Mouse (Mus musculus): ENCODE results near the gene Zfp691. TPM values are rescaled to one million over a fixed set of nuclear protein-coding genes. Genes with fewer than 3 reads are reported as not detected.

The Zfp691 gene
- 6.1 to 7.5 TPM (median 6.9 TPM) in 3 replicates for total RNA-seq (2017)

DNA sequence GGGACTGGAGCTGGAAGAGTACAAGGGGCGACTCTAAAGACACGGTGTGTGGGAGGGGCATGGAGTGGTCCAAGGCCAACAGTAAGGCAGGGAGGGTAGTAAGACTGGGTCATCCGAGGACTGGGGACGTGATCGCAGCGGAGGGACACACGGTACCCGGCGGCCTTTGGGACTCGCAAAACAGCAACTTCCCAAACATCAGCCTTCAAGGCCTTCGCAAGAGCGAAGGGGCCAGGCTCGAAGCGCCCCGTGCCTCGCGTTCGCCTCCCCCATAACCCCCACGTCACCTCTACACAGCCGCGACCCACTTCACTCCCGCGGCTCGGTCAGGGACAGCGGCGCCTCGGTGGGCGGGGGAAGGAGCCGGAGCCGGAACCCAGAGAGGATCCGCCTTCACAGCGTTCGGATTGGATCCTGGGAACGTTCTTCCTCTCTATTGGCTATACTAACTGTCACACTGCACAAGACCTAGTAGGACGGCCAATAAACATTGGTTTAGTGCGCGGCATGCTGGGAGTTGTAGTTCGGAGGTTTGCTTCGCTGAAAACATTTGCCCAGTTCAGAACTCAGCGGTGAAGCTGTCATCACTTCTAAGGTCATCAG is at the start of gene Zfp691:
Gene Zfp691 (minus strand): TSS at position 345 of the 603 bp plus-strand sequence.
- peak; percentile 97 for ATAC-seq (replicated peaks; ENCODE audit: insufficient number of reproducible peaks, low FRiP score, low TSS enrichment, poor library complexity, severe bottlenecking)

DNA sequence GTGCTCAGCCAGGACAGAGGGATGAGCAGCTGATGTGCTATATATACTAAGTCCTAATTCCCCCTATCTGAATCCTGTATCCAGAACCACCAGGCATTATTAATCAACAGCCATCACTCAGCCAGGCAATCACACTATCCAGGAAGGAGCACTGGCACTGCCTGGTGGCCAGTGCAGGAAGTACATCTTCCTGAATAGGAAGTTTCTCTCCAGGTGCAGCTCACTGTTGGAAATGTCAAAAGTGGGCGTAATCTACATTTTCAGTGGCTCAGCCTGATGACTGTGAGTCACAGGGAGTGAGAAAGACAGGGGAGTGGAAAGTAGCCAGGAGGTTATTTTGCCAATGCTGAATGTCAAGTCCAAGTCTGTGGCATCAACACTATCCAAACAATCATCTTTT is 49.7 kb upstream of the Zfp691 start:
- peak; percentile 55 for ATAC-seq (replicated peaks; ENCODE audit: insufficient number of reproducible peaks, low FRiP score, low TSS enrichment, poor library complexity, severe bottlenecking)

DNA sequence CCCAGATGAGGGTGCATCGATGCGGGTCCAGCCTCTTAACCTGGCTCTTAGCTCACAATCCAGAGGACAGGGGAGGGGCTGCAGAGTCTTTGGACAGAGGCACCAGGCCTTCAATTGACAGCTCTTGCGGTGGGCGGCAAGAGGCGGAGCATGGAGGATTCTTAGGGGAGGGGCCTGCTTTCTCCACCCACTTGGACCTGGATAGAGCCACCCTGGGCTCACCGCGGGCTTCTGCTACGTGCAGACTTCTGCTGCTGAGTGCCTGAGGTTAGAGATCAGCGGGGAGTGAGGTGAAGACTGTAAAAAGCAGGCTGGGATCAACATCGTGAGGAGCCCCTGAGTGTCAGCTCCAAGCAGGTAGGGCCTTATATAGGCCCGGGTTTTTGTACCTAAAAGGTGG is 44.2 kb upstream of the Zfp691 start, which contains the start of gene Tmem269:
Gene Tmem269 (minus strand): TSS at position 49 of the 400 bp plus-strand sequence.
- no peak for ATAC-seq (replicated peaks; ENCODE audit: insufficient number of reproducible peaks, low FRiP score, low TSS enrichment, poor library complexity, severe bottlenecking)

DNA sequence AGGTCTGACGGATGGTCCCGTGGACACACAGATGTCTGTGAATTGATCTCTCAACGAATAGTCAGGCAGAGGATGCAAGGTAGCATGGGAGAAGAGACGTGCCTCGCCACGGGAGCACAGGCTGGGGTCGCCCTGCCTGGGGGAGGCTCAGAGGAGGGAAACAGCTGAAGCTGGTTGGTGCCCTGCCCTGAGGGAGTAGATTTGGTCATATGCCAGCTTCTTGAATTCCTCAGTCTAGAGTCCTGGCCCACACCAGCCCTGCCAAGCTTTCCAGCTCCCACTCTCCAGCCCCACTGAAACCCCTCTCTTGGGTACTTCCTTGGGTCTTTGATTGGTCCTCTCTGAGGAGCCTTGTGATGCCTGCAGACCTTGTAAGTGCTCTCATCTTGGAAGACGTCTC is 42.7 kb upstream of the Zfp691 start:
- ATAC-seq (replicated peaks; ENCODE audit: insufficient number of reproducible peaks, low FRiP score, low TSS enrichment, poor library complexity, severe bottlenecking): no peak

DNA sequence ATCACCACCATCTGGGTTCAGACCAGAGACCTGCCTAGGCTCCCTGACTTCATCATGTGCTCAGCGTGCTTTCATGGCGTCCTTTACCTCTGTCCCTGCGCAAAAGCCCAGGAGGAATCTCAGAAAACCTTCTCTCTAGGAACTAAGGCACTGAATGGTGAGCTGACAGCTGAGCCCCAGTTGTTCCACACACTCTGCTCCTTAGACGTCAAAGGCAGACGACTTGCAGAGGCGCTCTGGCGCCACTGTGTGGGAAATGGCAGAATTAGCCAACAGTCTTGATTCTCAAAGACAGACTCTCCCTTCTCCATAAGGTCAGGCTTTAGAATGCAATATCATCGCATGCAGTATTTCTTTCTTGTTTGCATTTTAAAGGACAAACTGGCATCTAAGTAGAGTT is 30.7 kb upstream of the Zfp691 start:
- ATAC-seq (replicated peaks; ENCODE audit: insufficient number of reproducible peaks, low FRiP score, low TSS enrichment, poor library complexity, severe bottlenecking): no peak

DNA sequence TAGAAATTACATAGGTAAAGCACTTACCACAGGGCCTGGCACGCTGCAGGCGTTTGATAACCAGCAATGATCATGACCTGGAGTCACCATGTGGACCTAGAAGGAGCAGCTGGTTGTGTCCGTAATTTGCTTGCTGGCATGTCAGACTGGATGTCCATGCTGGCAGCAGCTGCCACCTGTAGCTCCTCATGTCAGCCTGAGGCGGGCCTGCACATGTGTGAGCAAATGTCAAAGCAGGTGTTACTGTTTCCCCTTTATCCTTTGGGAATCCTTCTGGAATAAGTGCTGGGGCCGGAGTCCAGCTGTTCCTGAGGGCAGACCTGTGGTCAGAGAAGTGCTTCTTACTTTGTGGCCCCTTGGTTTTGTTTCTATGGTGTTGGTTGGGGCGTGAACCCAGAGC is 24.1 kb upstream of the Zfp691 start:
- ATAC-seq (replicated peaks; ENCODE audit: insufficient number of reproducible peaks, low FRiP score, low TSS enrichment, poor library complexity, severe bottlenecking): no peak

DNA sequence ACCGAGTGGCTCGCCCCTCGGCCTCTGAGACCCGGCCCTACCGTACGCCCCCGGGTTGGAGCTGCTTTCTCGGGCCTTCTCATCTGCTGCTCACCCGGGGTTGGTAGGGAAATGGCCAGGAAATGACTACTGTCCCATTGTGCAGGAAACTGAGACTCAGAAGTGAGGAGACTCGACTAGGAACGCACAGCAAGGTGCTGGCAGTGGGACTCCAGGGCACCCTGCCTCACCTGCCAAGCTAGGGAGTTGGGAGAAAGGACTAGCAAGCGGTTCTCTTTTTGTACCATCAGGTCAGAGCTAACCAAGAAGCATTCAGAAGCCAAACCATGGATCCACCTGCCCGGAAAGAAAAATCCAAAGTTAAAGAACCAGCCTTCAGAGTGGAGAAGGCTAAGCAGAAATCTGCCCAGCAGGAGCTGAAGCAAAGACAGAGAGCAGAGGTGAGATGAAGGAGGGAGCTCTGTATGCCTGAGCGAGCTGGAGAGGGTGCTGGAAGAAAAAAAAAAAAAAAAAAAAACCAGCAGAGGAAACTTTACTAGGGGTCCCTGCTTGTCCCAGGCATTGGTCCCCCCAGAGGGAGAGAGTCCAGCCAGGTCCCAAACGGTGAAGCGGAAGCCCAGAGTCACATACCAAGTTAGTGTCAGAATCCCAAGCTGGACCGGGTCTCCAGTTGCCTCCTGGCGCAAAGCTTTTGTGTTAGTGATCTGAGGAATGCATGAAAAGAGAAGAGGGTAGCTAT is 21.8 kb upstream of the Zfp691 start:
- ATAC-seq (replicated peaks; ENCODE audit: insufficient number of reproducible peaks, low FRiP score, low TSS enrichment, poor library complexity, severe bottlenecking): no peak

DNA sequence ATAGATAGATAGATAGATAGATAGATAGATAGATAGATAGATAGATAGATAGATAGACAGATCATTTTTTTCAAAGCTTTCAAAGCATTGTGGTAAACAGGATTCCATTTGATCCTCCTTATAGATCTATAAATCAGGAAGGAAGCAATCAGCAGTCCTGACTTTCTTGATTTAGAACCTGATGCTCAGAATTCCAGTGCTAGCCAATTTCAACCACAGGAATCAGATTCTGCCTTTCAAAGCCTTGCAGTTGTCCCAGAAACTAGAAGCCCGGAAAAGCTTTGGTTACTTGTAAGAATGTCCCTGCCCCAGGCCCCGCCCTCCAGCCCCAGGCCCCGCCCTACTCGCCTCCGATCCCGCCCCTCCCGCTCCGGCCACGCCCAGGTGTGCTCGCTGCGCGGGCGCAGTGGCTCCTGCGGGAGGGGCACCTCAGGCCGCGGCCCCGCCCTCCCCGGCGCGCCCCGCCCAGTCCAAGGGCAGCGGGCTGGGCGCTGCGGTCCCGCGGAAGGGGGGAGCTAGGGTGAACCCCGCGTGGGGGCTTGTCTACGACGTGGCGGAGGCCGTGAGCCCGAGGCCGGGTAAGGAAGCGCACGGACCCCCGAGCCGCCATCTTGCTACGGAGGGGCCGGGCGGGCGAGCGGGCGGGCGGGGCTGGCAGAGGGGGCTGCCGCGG is 21.1 kb upstream of the Zfp691 start, which contains the start of gene Svbp:
Gene Svbp (plus strand): TSS at position 398 of the 673 bp plus-strand sequence.
- ATAC-seq (replicated peaks; ENCODE audit: insufficient number of reproducible peaks, low FRiP score, low TSS enrichment, poor library complexity, severe bottlenecking): peak; percentile 77

DNA sequence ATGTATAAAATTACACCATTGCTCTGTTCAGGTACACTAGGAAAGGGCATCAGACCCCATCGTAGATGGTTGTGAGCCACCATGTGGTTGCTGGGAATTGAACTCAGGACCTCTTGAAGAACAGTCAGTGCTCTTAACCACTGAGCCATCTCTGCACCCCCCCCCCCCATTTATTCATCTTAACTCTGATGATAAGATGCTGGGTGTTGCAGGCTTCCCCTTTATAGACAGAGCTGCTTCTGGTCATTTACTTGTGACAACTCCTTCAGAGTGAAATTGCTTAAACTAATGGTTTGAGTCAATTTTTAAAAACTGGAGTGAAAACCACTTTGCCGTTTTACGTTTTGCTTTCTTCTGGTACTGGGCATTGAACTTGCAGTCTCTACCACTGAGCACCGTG is 18.8 kb upstream of the Zfp691 start:
- ATAC-seq (replicated peaks; ENCODE audit: insufficient number of reproducible peaks, low FRiP score, low TSS enrichment, poor library complexity, severe bottlenecking): no peak

DNA sequence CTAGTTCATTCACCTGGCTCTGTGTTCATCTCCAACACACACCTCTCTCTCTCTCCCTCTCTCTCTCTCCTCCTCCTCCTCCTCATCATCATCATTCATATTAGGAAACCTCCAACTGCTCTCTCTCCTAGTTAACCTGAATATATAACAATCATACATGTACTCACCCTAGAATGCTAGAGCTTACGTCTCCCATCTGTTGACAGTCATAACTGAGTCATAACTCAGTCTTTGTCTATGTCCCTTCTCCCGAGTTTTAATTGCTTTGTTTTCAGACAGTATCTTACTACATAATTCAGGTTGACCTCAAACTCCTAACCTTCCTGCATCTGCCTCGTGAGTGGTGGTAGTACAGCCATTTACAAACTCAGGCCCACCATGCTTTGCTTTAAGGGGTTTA is 17.3 kb upstream of the Zfp691 start:
- no peak for ATAC-seq (replicated peaks; ENCODE audit: insufficient number of reproducible peaks, low FRiP score, low TSS enrichment, poor library complexity, severe bottlenecking)

DNA sequence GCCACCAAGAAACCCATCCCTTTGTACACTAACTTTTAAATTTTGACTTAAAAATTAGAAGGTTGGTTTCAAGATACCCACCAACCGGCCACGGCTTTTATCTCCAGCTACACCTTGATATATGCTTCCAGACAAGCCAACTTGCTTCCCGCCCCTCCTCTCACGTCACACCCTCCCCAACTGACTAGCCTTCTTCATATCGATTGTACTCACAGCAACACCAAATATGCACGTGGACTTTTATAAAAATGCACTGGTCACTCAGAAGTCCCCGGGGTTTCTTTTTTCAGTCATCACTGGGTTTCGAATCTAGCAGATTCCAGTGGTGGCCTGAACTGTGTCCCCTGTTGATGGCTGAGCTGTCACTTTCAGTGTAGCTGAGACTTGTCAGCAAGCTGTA is 16.6 kb upstream of the Zfp691 start:
- no peak for ATAC-seq (replicated peaks; ENCODE audit: insufficient number of reproducible peaks, low FRiP score, low TSS enrichment, poor library complexity, severe bottlenecking)

DNA sequence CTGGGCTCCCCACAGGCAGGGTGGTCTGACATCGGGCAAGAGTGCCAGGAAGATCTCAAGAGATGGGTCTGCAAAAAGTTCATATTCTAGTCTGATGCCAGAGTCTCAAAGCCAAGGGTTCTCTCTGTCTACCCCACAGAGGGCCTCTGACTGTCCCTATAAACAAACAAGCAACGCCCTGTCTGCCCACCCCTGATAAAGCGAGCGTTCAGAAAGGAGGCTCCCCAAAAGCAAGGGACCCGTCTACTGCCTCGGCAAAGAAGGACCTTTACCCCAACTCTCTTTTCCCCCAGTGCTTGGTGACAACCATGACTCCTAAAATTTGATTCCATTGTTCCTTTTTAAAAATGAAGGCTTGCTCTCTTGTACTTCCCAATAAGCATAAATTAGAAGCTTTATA is 15.9 kb upstream of the Zfp691 start, which contains the start of gene Ermap:
Gene Ermap (minus strand): TSS at position 148 of the 400 bp plus-strand sequence.
- ATAC-seq (replicated peaks; ENCODE audit: insufficient number of reproducible peaks, low FRiP score, low TSS enrichment, poor library complexity, severe bottlenecking): no peak

DNA sequence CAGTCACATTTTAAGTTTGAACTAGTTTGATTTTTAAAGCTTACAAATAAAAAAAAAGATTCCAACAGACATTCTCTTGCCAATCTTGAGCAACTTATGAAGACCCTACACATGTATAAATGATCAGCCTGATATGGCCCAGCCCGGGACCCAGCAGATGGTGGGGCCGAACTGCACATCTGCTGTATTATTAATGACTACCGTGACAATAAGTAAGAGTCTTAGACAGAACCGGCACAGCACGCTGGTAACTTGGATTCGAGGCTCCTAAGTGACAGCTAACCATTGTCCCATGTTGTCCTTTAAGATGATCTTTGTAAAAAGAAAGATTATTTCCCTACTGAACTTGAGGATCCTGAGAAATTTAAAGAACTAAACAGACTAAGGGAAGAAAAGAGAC is 15.4 kb upstream of the Zfp691 start:
- no peak for ATAC-seq (replicated peaks; ENCODE audit: insufficient number of reproducible peaks, low FRiP score, low TSS enrichment, poor library complexity, severe bottlenecking)

DNA sequence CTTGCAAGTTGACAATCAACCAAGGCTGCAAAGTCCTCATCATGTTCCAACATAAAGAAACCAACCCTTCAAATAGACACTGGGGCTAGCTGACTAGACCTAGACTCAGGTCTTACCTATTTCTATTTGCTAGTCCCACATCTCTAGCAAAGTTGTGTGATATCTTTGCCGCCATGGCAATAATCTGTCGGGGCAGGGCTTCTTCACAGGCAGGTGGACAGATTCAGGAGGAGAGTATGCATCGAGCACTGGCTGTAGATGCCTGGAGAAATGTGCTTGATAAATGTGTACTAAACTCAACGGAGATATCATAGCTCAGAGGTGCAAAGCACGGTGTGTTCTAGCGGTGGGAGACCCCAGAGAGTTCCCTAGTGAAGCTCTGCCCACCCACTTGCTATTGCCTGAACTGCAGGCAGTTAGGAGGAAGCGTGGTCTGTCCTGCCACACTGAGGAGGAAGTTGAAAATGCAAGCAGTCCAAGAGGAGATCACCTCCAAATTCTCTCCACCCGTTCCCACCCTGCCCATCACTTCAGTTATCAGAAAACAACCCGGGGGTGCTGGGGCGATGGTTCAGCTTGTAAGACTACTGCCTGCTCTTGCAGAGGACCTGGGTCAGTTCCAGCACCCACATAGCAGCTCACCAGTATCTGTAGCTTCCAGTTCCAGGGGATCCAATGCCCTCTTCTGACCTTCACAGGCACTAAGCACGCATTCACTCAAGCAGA is 14.2 kb upstream of the Zfp691 start:
- ATAC-seq (replicated peaks; ENCODE audit: insufficient number of reproducible peaks, low FRiP score, low TSS enrichment, poor library complexity, severe bottlenecking): no peak

DNA sequence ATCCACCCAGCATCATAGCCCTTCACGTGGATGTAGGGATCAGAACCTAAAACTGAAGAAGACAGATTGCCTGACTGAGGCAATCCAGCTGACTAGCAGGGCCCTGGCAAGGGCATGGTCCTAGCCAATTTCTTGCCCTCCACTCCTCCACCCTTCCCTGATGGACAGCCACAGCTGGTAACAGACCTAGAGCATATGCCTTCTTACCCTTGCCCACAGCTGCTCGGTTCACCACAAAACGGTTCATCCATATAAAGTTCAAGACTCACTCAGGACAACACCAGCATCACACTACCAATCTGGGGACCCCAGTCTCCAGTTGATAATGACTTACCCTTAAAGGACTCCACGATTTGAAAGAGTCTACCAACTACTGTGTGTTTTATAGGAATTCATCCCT is 11.8 kb upstream of the Zfp691 start:
- ATAC-seq (replicated peaks; ENCODE audit: insufficient number of reproducible peaks, low FRiP score, low TSS enrichment, poor library complexity, severe bottlenecking): no peak

DNA sequence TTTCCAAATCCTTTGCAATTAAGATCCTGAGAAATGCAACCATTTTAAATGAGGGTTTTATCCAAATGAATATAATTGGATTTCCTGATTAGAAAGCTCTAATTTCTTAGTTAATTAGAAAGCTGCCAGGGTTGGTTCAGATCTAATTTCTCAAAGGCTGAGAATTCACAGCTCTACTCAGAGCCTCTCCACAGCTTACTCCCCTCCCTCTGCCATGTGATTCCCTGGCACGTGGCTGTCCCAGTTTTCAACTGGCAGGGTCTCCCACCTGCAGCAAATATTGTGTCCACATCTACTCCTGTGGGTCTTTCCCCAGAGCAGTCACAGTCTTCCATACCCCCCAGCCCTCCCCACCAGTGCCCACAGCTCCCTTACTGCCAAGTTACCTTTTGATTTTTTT is 9.5 kb upstream of the Zfp691 start:
- ATAC-seq (replicated peaks; ENCODE audit: insufficient number of reproducible peaks, low FRiP score, low TSS enrichment, poor library complexity, severe bottlenecking): no peak

DNA sequence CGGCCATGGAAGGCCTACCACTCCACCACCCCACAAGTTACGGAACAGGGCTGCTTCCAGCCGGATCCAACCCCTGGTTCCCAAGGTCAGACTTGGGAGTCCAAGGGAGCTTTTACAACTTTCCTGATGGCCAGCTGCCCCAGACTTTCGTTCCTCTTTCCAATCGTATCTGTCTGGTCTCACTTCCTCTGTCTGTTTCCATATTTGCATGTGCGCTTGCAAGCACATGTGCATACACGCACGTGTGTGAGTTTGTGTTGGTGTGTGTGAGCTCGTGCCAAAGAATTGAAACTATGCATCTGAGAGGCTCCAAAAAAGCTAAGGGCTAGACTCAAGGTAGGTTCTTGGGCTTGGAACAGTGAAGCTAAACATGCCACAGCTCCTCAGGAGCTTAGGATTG is 7.5 kb upstream of the Zfp691 start:
- ATAC-seq (replicated peaks; ENCODE audit: insufficient number of reproducible peaks, low FRiP score, low TSS enrichment, poor library complexity, severe bottlenecking): peak; percentile 80

DNA sequence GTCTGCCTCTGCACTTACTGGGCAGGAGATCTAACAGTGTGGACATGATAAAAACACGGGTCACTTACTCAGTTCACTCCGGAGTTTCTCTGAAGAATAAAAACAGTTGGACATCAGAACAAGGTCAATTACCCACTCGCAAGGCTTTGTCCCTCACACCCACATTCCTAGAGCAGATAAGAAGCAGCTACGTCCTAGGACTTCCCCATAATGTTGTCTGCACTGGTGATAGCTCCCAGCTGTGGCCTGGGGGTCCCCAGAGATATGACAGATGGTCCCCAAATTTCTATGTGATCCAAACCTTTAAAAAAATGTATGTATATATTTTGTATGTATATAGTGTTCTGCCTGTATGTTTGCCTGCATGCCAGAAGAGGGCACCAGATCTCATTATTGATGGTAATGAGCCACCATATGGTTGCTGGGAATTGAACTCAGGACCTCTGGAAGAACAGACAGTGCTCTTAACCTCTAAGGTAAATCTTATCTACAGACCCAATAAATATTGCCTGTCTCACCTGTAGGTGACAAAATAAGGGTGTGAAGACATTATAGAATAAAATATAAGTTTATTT is 6.2 kb upstream of the Zfp691 start:
- ATAC-seq (replicated peaks; ENCODE audit: insufficient number of reproducible peaks, low FRiP score, low TSS enrichment, poor library complexity, severe bottlenecking): no peak

DNA sequence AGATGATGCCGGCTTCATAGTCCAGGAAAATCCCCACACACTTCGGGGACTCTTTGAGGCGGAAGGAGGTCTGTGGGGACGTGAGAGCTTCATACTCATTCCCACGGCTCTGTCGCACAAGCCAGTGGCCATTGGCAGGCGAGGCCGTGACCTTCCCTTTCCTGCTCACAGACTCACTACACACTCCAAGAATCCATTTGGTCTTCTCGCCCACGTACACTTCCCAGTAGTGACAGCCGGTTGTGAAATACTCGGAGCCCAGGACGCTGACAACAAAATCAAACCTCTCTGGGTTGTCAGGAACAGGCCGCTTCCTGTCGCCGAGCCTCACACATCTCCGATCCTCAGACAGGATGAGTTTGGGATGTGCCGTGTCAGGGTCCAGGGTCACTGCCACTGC is 4.3 kb upstream of the Zfp691 start:
- no peak for ATAC-seq (replicated peaks; ENCODE audit: insufficient number of reproducible peaks, low FRiP score, low TSS enrichment, poor library complexity, severe bottlenecking)
